Mouse (Mus musculus): ENCODE measurements around the gene Jup.
"Not testable (repeated sequence)": the region's sequence is repeated elsewhere in the genome, so short reads cannot be mapped to it uniquely, and the experiment has no call there.

Jup gene

GRCm38 (mm10) chr11:100391081-100391883, 6.3 kb downstream of the Jup start:
- DNase-seq (ENCODE audit: low spot score in 2 of 2), result no peak

GRCm38 (mm10) chr11:100389931-100390445, 7.6 kb downstream of the Jup start:
- no peak for DNase-seq (ENCODE audit: low spot score in 2 of 2)

GRCm38 (mm10) chr11:100388588-100388987, 9.0 kb downstream of the Jup start:
- DNase-seq (ENCODE audit: low spot score in 2 of 2), result no peak

GRCm38 (mm10) chr11:100387589-100388375, 9.8 kb downstream of the Jup start:
- no peak for DNase-seq (ENCODE audit: low spot score in 2 of 2)

GRCm38 (mm10) chr11:100387111-100387510, 10.5 kb downstream of the Jup start:
- no peak for DNase-seq (ENCODE audit: low spot score in 2 of 2)

GRCm38 (mm10) chr11:100386586-100386985, 11.0 kb downstream of the Jup start:
- DNase-seq (ENCODE audit: low spot score in 2 of 2), result no peak

GRCm38 (mm10) chr11:100385016-100385415, 12.5 kb downstream of the Jup start:
- no peak for DNase-seq (ENCODE audit: low spot score in 2 of 2)

GRCm38 (mm10) chr11:100382682-100383081, 14.9 kb downstream of the Jup start:
- no peak for DNase-seq (ENCODE audit: low spot score in 2 of 2)

GRCm38 (mm10) chr11:100379311-100379710, 18.3 kb downstream of the Jup start:
- no peak for DNase-seq (ENCODE audit: low spot score in 2 of 2)

GRCm38 (mm10) chr11:100378446-100378845, 19.1 kb downstream of the Jup start:
- DNase-seq (ENCODE audit: low spot score in 2 of 2), result no peak

GRCm38 (mm10) chr11:100377989-100378388, 19.6 kb downstream of the Jup start:
- DNase-seq (ENCODE audit: low spot score in 2 of 2), result no peak

GRCm38 (mm10) chr11:100376746-100377389, 20.7 kb downstream of the Jup start:
- no peak for DNase-seq (ENCODE audit: low spot score in 2 of 2)

GRCm38 (mm10) chr11:100376005-100376404, 21.6 kb downstream of the Jup start:
- DNase-seq (ENCODE audit: low spot score in 2 of 2), result no peak

GRCm38 (mm10) chr11:100375127-100375526, 22.4 kb downstream of the Jup start:
- no peak for DNase-seq (ENCODE audit: low spot score in 2 of 2)

GRCm38 (mm10) chr11:100371981-100372558, 25.5 kb downstream of the Jup start:
- no peak for DNase-seq (ENCODE audit: low spot score in 2 of 2)

- DNase-seq (ENCODE audit: low spot score in 2 of 2), result no peak
These were observed 27.7 kb downstream of the Jup start for GRCm38 (mm10) chr11:100369822-100370221.

GRCm38 (mm10) chr11:100369145-100369544, 28.4 kb downstream of the Jup start:
- DNase-seq (ENCODE audit: low spot score in 2 of 2), result no peak

GRCm38 (mm10) chr11:100362979-100363562, 34.5 kb downstream of the Jup start:
- peak in 1 of 2 experiments; percentile 58 for DNase-seq (ENCODE audit: low spot score in 2 of 2)

GRCm38 (mm10) chr11:100362209-100362978, 35.2 kb downstream of the Jup start:
- DNase-seq (ENCODE audit: low spot score in 2 of 2), result peak in 1 of 2 experiments; percentile 75

GRCm38 (mm10) chr11:100361059-100361458, 36.5 kb downstream of the Jup start:
- not testable (repeated sequence) for DNase-seq (ENCODE audit: low spot score in 2 of 2)

GRCm38 (mm10) chr11:100360175-100360574, 37.4 kb downstream of the Jup start:
- no peak for DNase-seq (ENCODE audit: low spot score in 2 of 2)
